Mouse (Mus musculus) neural tube, embryonic 11.5 days (tissue): ENCODE measurements around the gene Ube2g1. TPM values are rescaled to one million over a fixed set of nuclear protein-coding genes. Genes with fewer than 3 reads are reported as not detected.

Experiments
- ATAC-seq: fragments of 200-750 bp; cut with Nextera tagmentation; 2 replicates; pipeline ENCODE4 v1.8.0; 2017; ENCODE audit warnings: moderate number of reproducible peaks, mild to moderate bottlenecking, moderate TSS enrichment, moderate library complexity; ENCODE audit not compliant: insufficient read depth, low FRiP score, low TSS enrichment
- DNase-seq: peaks from one replicate; pipeline ENCODE4 v3.0.0-alpha.2; 2015; ENCODE audit warnings: low spot score
- H3K27ac ChIP-seq: fragments of 300-500 bp; sonication (generic); 2 replicates; pipeline ENCODE4 v1.5.1; 2014; ENCODE audit warnings: low read depth, mild to moderate bottlenecking, low read length
- H3K27me3 ChIP-seq: fragments of 300-500 bp; sonication (generic); 2 replicates; pipeline ENCODE4 v1.6.1; 2014; ENCODE audit warnings: mild to moderate bottlenecking, low read length, mixed read lengths; ENCODE audit not compliant: control insufficient read depth, insufficient read depth
- H3K36me3 ChIP-seq: fragments of 300-500 bp; sonication (generic); 2 replicates; pipeline ENCODE4 v1.6.1; 2014; ENCODE audit warnings: mild to moderate bottlenecking, low read length, moderate library complexity, mixed read lengths; ENCODE audit not compliant: control insufficient read depth, insufficient read depth
- H3K4me1 ChIP-seq: fragments of 300-500 bp; sonication (generic); 2 replicates; pipeline ENCODE4 v1.6.1; 2014; ENCODE audit warnings: low read length, mixed read lengths; ENCODE audit not compliant: control insufficient read depth, insufficient read depth
- H3K4me2 ChIP-seq: fragments of 300-500 bp; sonication (generic); 2 replicates; pipeline ENCODE4 v1.6.1; 2014; ENCODE audit warnings: low read depth, mild to moderate bottlenecking, moderate library complexity
- H3K4me3 ChIP-seq: fragments of 300-500 bp; sonication (generic); 2 replicates; pipeline ENCODE4 v1.5.1; 2014; ENCODE audit warnings: low read depth, low read length
- H3K9ac ChIP-seq: fragments of 300-500 bp; sonication (generic); 2 replicates; pipeline ENCODE4 v1.6.1; 2014; ENCODE audit warnings: mild to moderate bottlenecking, low read length
- H3K9me3 ChIP-seq: fragments of 300-500 bp; sonication (generic); 2 replicates; pipeline ENCODE4 v1.6.1; 2016; ENCODE audit warnings: low read length; ENCODE audit not compliant: control insufficient read depth
- WGBS: fragments of 180-500 bp; shearing (Covaris S2); extraction: QIAGEN DNeasy Blood & Tissue Kit; methylation state at CpG from one replicate; pipeline ENCODE4 v1.1.7; 2014; 5-methylcytosine and 5-hydroxymethylcytosine counted together
- microRNA-seq: library from miRNA; unstranded; fragments of <30 nt; microRNA quantifications from one replicate; pipeline ENCODE4, GENCODE M21; 2016
- polyA plus RNA-seq: library from polyadenylated mRNA; unstranded; fragments of >200 nt; fragmentation: Nextera tagmentation; extraction: Ambion mirVana; gene quantifications from 2 replicates; pipeline ENCODE4 v1.2.1, GENCODE M21; 2014

The Ube2g1 gene
- polyA plus RNA-seq, 1 experiment from 2014 or later, result 119 TPM

DNA sequence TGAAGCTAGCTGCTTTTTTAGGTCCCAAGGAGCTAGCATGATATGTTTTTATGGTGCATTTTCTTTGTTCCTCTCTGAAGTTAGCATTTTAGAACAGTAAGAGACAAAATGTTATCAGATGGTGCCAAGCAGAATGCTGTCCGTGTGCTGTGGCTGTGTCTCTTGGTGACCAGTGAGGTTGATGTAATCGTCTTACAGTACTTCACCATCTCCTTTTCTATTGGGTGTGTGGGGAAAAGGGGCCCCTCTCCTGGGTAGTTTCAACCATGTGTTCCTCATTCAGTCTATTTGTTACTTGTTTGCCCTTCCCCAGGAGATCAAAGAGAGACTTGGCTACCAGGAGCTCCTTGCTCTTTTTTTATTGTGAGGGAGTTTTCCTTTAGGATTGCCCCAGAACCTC is 116.1 kb downstream of the Ube2g1 start:
- H3K27ac ChIP-seq, result no peak overlapping the region
- ATAC-seq, result no peak
- 52% methylated on average over 2 of the region's 2 CpGs for WGBS

DNA sequence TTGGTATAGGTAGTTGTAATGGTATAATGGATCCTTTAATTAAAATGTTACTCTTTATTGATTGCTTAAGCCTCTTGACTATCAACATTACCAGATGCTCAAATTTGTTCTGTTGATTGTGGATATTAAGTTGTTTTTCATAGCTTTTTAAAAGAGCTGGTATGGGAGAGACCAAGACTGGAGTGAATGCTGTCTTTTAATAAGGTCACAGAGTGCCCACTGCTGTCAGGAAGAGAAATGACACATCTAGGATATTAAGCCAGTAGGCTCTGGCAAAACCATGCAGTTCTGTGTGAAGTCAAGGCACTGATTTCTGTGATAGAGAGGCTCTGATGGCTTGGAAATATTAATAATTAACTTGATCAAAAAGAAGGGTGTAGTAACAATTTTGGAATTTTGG is 116.8 kb downstream of the Ube2g1 start:
- Histone ChIP-seq H3K9me3 (no peaks in the 10 kb centered on the region), H3K4me2 (no peak overlapping the region), H3K27ac (no peak overlapping the region), H3K36me3 (peaks cover 3% of the 10 kb centered on the region; the same call in 1 of the 2 replicates), H3K9ac (no peak overlapping the region), H3K4me1 (no peaks in the 10 kb centered on the region), H3K4me3 (no peak overlapping the region), H3K27me3 (no peaks in the 10 kb centered on the region)
- DNase-seq (no peak), ATAC-seq (no peak)

More for the DNA sequence above, 116.1 kb downstream of the Ube2g1 start:
- H3K36me3 ChIP-seq, result no peaks in the 10 kb centered on the region
- H3K27me3 ChIP-seq, result no peaks in the 10 kb centered on the region
- no peak overlapping the region for H3K4me2 ChIP-seq
- no peaks in the 10 kb centered on the region for H3K4me1 ChIP-seq
- no peak overlapping the region for H3K4me3 ChIP-seq
- H3K9me3 ChIP-seq, result no peaks in the 10 kb centered on the region
- no peak for DNase-seq
- H3K9ac ChIP-seq, result no peak overlapping the region

DNA sequence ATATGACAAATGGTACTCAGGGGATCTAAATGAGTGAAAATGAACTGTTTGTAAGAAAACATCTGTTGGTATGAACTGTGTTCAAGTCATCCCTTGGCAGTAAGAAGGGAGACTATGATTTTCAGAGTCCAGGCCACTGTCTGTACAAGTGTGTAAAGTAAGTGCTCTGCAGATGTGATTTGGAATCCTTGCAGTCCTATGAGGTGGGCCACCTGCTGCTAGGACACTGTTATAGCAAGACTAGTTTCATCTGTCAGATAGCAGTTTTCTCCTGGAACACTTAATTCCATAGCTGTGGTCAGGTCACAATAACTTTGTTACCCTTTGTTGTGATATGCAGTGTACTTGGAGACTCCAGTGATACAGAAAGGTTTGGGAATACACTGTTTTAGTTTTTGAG is 118.9 kb downstream of the Ube2g1 start:
- peaks cover 6% of the 10 kb centered on the region for H3K36me3 ChIP-seq
- DNase-seq (no peak), ATAC-seq (no peak)
- no peak overlapping the region for H3K4me3 ChIP-seq
- no peak overlapping the region for H3K27ac ChIP-seq
- H3K9ac ChIP-seq, result no peak overlapping the region
- H3K4me2 ChIP-seq, result no peak overlapping the region
- no peaks in the 10 kb centered on the region for H3K27me3 ChIP-seq
- no peaks in the 10 kb centered on the region for H3K4me1 ChIP-seq
- H3K9me3 ChIP-seq, result no peaks in the 10 kb centered on the region

DNA sequence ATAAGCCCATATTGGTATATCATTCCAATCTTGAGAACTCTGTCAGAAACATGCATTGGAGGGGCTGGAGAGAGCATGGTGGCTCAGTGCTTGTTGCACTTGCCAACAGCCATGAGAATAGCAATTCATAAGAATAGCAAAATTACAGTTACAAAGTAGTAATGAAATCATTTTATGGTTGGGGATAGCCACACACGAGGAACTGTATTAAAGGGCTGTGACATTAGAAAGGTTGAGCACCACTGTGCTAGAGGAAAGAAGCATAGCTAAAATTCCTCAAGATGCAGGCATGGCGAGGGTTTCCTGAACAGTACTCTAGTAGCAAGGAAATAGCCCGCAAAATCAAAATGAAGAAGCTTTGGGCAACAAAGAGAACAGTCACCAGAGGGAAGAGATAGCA is 126.7 kb downstream of the Ube2g1 start:
- Histone ChIP-seq H3K9me3 (no peaks in the 10 kb centered on the region), H3K27me3 (no peaks in the 10 kb centered on the region), H3K4me3 (no peak overlapping the region), H3K9ac (no peak overlapping the region), H3K4me1 (no peaks in the 10 kb centered on the region), H3K36me3 (peaks cover 9% of the 10 kb centered on the region), H3K27ac (no peak overlapping the region), H3K4me2 (no peak overlapping the region)
- 84% methylated on average over 3 of the region's 3 CpGs for WGBS
- DNase-seq, result no peak
- ATAC-seq, result no peak

DNA sequence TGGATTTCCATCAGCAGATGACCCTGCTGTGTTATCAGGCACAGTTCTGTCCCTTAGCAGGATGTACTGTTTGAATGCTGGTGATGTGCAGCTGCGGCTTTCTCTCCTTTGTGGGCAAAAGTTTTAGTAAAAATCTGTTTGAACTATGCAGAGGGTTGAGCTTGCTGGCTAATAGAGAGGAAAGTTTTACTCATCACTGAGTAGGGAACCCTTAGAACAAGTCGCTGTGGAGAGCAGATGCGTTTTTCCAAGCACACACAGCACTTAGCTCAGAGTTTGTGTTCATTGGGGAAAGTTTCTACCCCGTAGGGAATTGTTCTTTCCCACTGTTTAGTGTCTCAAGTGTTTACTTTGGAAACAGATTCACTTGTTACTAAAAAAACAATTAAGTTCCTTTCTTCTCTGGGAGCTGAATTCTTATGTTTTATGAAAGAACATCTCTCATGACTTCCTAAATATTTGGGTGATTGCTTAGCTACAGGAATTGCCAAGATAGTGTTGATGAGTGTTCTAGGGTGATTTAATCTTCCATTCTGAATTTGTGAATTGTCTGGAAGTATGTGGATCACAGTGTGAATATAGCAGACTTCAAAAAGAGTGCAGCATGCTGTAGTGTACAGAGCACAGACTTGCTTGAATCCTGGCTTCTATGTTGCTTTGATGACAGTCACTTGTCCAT is 127.9 kb downstream of the Ube2g1 start:
- Histone ChIP-seq H3K27me3 (no peaks in the 10 kb centered on the region), H3K9ac (no peak overlapping the region), H3K4me3 (no peak overlapping the region), H3K36me3 (peaks cover 4% of the 10 kb centered on the region), H3K4me2 (no peak overlapping the region), H3K9me3 (no peaks in the 10 kb centered on the region), H3K27ac (no peak overlapping the region), H3K4me1 (no peaks in the 10 kb centered on the region)
- DNase-seq (no peak), ATAC-seq (no peak)
- WGBS, result 88% methylated on average over 4 of the region's 4 CpGs

DNA sequence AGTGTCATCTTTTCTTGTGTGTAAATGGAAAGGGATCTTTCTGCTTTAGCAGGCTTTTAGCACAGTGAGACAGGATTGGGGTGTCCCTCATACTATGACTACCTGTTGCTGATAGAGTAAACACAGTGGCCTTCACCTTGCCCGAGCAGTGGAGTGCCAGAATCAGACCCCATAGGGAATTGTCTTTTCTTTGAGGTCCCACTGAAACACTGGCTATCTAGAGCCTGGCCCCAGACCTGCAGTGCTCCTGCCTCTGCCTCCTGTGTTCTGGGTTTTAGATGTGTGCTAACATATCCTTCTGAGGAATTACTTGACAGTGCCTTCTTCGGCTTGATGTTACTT is 128.4 kb downstream of the Ube2g1 start:
- Histone ChIP-seq H3K9me3 (no peaks in the 10 kb centered on the region), H3K4me2 (no peak overlapping the region), H3K27ac (no peak overlapping the region), H3K9ac (no peak overlapping the region), H3K4me1 (no peaks in the 10 kb centered on the region), H3K36me3 (peaks cover 7% of the 10 kb centered on the region), H3K27me3 (no peaks in the 10 kb centered on the region), H3K4me3 (no peak overlapping the region)
- ATAC-seq (no peak), DNase-seq (no peak)
- WGBS, result 83% methylated on average over 2 of the region's 2 CpGs

Small RNA genes within 50 kb of the gene (microRNA-seq; reads per million reads assigned to microRNA genes)
- gene Gm25678, result not detected

Other genes starting within 250 kb of the Ube2g1 start
- gene Tekt1, start 244.8 kb upstream of the Ube2g1 start, polyA plus RNA-seq, result 4.2 and 4.3 TPM in 2 replicates
- gene Smtnl2, start 195.6 kb upstream of the Ube2g1 start, polyA plus RNA-seq, result 12.6 and 13.2 TPM in 2 replicates
- not detected in 2 replicates for gene Ggt6, start 171.8 kb upstream of the Ube2g1 start, polyA plus RNA-seq
- 145 and 146 TPM in 2 replicates for gene Mybbp1a, start 165.9 kb upstream of the Ube2g1 start, polyA plus RNA-seq
- gene Spns2, start 117.4 kb upstream of the Ube2g1 start, polyA plus RNA-seq, result 7.1 and 7.7 TPM in 2 replicates
- gene Spns3, start 56.8 kb upstream of the Ube2g1 start, polyA plus RNA-seq, result 0.25 TPM in 1 of 2 replicates, not detected in the other
- gene Ankfy1, start 82.7 kb downstream of the Ube2g1 start, polyA plus RNA-seq, result 30.2 and 30.9 TPM in 2 replicates
- gene Cyb5d2, start 188.9 kb downstream of the Ube2g1 start, polyA plus RNA-seq, result 2.8 and 3.4 TPM in 2 replicates
- 10.0 and 10.6 TPM in 2 replicates for gene Zzef1, start 188.9 kb downstream of the Ube2g1 start, polyA plus RNA-seq